ENCODE assay signal across 8 mouse cellular contexts in the genomic region with DNA sequence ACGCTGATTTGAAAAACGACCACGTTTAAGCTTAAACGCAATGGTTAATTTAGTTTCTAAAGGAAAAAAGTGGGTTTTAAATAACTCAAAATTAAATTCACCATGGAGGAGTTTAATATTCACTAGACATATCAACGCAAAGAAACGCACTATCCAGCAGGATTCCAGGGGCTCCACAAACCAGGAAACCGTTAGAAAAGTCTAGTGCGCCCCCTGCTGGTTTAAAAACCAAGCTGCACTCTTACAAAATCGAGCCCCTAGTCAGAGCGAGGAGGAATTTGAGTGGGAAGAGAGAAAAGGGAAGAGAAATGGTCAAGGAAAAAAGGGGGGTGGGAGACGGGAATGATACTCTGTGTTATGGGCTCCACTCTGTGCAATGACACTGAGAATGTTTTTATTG. TPM values are rescaled to one million over a fixed set of nuclear protein-coding genes. Genes with fewer than 3 reads are reported as not detected.
DNase-seq lines count a peak whose midpoint lies in the region; ATAC-seq lines count a peak whose summit lies in the region.

No protein-coding gene starts in this region.

- H3K9ac ChIP-seq in intestine, embryonic 14.5 days (ENCODE audit: low read length), result no peak overlapping the region
- H3K9ac ChIP-seq in intestine, embryonic 15.5 days, result no peak overlapping the region
- no peak overlapping the region for H3K9ac ChIP-seq in midbrain, embryonic 13.5 days (replicated peaks)

- WGBS in intestine, embryonic 14.5 days, result 23% methylated on average over 11 of the region's 11 CpGs
- 21% methylated on average over 11 of the region's 11 CpGs for WGBS in intestine, embryonic 15.5 days
- 25% methylated on average over 11 of the region's 11 CpGs for WGBS in heart, embryonic 10.5 days
- WGBS in limb, embryonic 10.5 days, result 28% methylated on average over 11 of the region's 11 CpGs
- 25% methylated on average over 11 of the region's 11 CpGs for WGBS in midbrain, embryonic 13.5 days

- H3K9me3 ChIP-seq in intestine, embryonic 14.5 days (ENCODE audit: control insufficient read depth, low read length), result no peaks in the 10 kb centered on the region
- H3K9me3 ChIP-seq in intestine, embryonic 15.5 days, result no peaks in the 10 kb centered on the region
- no peaks in the 10 kb centered on the region for H3K9me3 ChIP-seq in heart, embryonic 10.5 days
- no peaks in the 10 kb centered on the region for H3K9me3 ChIP-seq in limb, embryonic 10.5 days (replicated peaks)
- no peaks in the 10 kb centered on the region for H3K9me3 ChIP-seq in midbrain, embryonic 13.5 days

- H3K4me1 ChIP-seq in intestine, embryonic 14.5 days (replicated peaks; ENCODE audit: control insufficient read depth, insufficient read depth, low read length), result no peaks in the 10 kb centered on the region
- H3K4me1 ChIP-seq in intestine, embryonic 15.5 days (replicated peaks), result peaks cover 18% of the 10 kb centered on the region; the same call in 1 of the 2 replicates
- H3K4me1 ChIP-seq in brown adipose tissue, adult 24 weeks (ENCODE audit: control insufficient read depth, insufficient read depth, insufficient read length, low read length), result peaks cover under 1% of the 10 kb centered on the region
- peaks cover 15% of the 10 kb centered on the region for H3K4me1 ChIP-seq in heart, embryonic 10.5 days
- peaks cover 18% of the 10 kb centered on the region for H3K4me1 ChIP-seq in limb, embryonic 10.5 days
- peaks cover 15% of the 10 kb centered on the region for H3K4me1 ChIP-seq in midbrain, embryonic 13.5 days (replicated peaks)

- peaks cover 20% of the 10 kb centered on the region for H3K36me3 ChIP-seq in intestine, embryonic 14.5 days (ENCODE audit: control insufficient read depth, insufficient read depth, low read length)
- H3K36me3 ChIP-seq in intestine, embryonic 15.5 days, result 0 out of 2 replicates have a peak, but pooled peaks cover 1% of the 10 kb centered on the region
- H3K36me3 ChIP-seq in heart, embryonic 10.5 days, result peaks cover 19% of the 10 kb centered on the region; the same call in 1 of the 2 replicates
- H3K36me3 ChIP-seq in limb, embryonic 10.5 days, result peaks cover 14% of the 10 kb centered on the region
- H3K36me3 ChIP-seq in midbrain, embryonic 13.5 days, result peaks cover 14% of the 10 kb centered on the region

- H3K4me3 ChIP-seq in intestine, embryonic 14.5 days (ENCODE audit: low read depth, low read length), result no peak overlapping the region
- H3K4me3 ChIP-seq in intestine, embryonic 15.5 days (replicated peaks), result no peak overlapping the region
- H3K4me3 ChIP-seq in brown adipose tissue, adult 24 weeks (ENCODE audit: insufficient read depth, low read depth, low read length), result no peak overlapping the region
- peak overlapping the region; percentile 27; the same call in 1 of the 2 replicates for H3K4me3 ChIP-seq in heart, embryonic 10.5 days
- H3K4me3 ChIP-seq in limb, embryonic 10.5 days, result no peak overlapping the region
- H3K4me3 ChIP-seq in midbrain, embryonic 13.5 days (replicated peaks), result no peak overlapping the region

- no peak for ATAC-seq in intestine, embryonic 14.5 days (replicated peaks; ENCODE audit: low FRiP score, low TSS enrichment, low read depth)
- no peak for ATAC-seq in intestine, embryonic 15.5 days
- ATAC-seq in CD4-positive, CD25-positive, alpha-beta regulatory T cell, adult 4 months, result peak; percentile 69
- peak; percentile 19; the same call in 1 of the 2 replicates for ATAC-seq in midbrain, embryonic 13.5 days
- no peak for ATAC-seq in monocyte, adult 5-6 weeks (replicated peaks; ENCODE audit: insufficient number of reproducible peaks, low FRiP score, low TSS enrichment, poor library complexity, severe bottlenecking)

- no peaks in the 10 kb centered on the region for H3K27me3 ChIP-seq in intestine, embryonic 14.5 days (replicated peaks; ENCODE audit: control insufficient read depth, insufficient read depth, low read length)
- H3K27me3 ChIP-seq in intestine, embryonic 15.5 days (replicated peaks), result no peaks in the 10 kb centered on the region
- H3K27me3 ChIP-seq in heart, embryonic 10.5 days (ENCODE audit: insufficient read depth, poor library complexity, severe bottlenecking), result 0 out of 2 replicates have a peak, but pooled peaks cover 9% of the 10 kb centered on the region
- H3K27me3 ChIP-seq in limb, embryonic 10.5 days (ENCODE audit: low read depth, poor library complexity, severe bottlenecking), result 0 out of 2 replicates have a peak, but pooled peaks cover 5% of the 10 kb centered on the region
- H3K27me3 ChIP-seq in midbrain, embryonic 13.5 days, result no peaks in the 10 kb centered on the region

- peak overlapping the region; percentile 3; the same call in 1 of the 2 replicates for H3K4me2 ChIP-seq in intestine, embryonic 14.5 days (ENCODE audit: low read length)
- no peak overlapping the region; the same call in 1 of the 2 replicates for H3K4me2 ChIP-seq in intestine, embryonic 15.5 days (replicated peaks)
- 0 out of 2 replicates have a peak overlapping the region, but pooled peaks have one; percentile 7 for H3K4me2 ChIP-seq in midbrain, embryonic 13.5 days (replicated peaks)

- peak; percentile 72 for DNase-seq in intestine, embryonic 14.5 days (ENCODE audit: low spot score)
- no peak for DNase-seq in heart, embryonic 10.5 days (ENCODE audit: low spot score)
- DNase-seq in limb, embryonic 10.5 days (ENCODE audit: low spot score), result peak; percentile 74

- no peak overlapping the region for H3K27ac ChIP-seq in intestine, embryonic 14.5 days (ENCODE audit: low read depth)
- H3K27ac ChIP-seq in intestine, embryonic 15.5 days, result no peak overlapping the region
- H3K27ac ChIP-seq in brown adipose tissue, adult 24 weeks (replicated peaks; ENCODE audit: low read depth, low read length), result peak overlapping the region; percentile 67
- H3K27ac ChIP-seq in heart, embryonic 10.5 days, result no peak overlapping the region
- H3K27ac ChIP-seq in limb, embryonic 10.5 days, result no peak overlapping the region
- no peak overlapping the region for H3K27ac ChIP-seq in midbrain, embryonic 13.5 days

RNA-seq across cellular contexts. Expression of gene Marc1, which starts 14.0 kb away (rescaled TPM):
- polyA plus RNA-seq in intestine, embryonic 14.5 days (2014; fragmentation: Nextera tagmentation; extraction: Ambion mirVana), result 0.19 and 0.22 TPM in 2 replicates
- 0.86 and 0.88 TPM in 2 replicates for polyA plus RNA-seq in intestine, embryonic 15.5 days (2015; fragmentation: Nextera tagmentation; extraction: Ambion mirVana)
- polyA plus RNA-seq in CD4-positive, CD25-positive, alpha-beta regulatory T cell, adult 4 months (2017; shearing (Covaris generic)), result under 1 TPM in 1 of 2 experiments, not detected in 1; 0.44 TPM
- polyA plus RNA-seq in brown adipose tissue, adult 24 weeks (2012; ENCODE audit: insufficient read depth, insufficient read length, missing spikeins), result 13.6 and 14.3 TPM in 2 replicates
- polyA plus RNA-seq in heart, embryonic 10.5 days (2016; fragmentation: Nextera tagmentation; extraction: Ambion mirVana), result 0.21 and 0.70 TPM in 2 replicates
- 0.15 and 0.24 TPM in 2 replicates for polyA plus RNA-seq in limb, embryonic 10.5 days (2016; fragmentation: Nextera tagmentation; extraction: Ambion mirVana)
- not detected in 2 replicates for polyA plus RNA-seq in midbrain, embryonic 13.5 days (2015; fragmentation: Nextera tagmentation; extraction: Ambion mirVana)
- total RNA-seq in monocyte, adult 5-6 weeks (2017), result not detected in 3 replicates

RNA-seq across cellular contexts. Expression of gene Marc2, which starts 21.2 kb away (rescaled TPM):
- 262 and 279 TPM in 2 replicates for polyA plus RNA-seq in intestine, embryonic 14.5 days (2014; fragmentation: Nextera tagmentation; extraction: Ambion mirVana)
- polyA plus RNA-seq in intestine, embryonic 15.5 days (2015; fragmentation: Nextera tagmentation; extraction: Ambion mirVana), result 361 and 402 TPM in 2 replicates
- 10 to 100 TPM; 10.7 to 32.3 TPM for polyA plus RNA-seq in CD4-positive, CD25-positive, alpha-beta regulatory T cell, adult 4 months (2017; shearing (Covaris generic))
- 234 and 326 TPM in 2 replicates for polyA plus RNA-seq in brown adipose tissue, adult 24 weeks (2012; ENCODE audit: insufficient read depth, insufficient read length, missing spikeins)
- polyA plus RNA-seq in heart, embryonic 10.5 days (2016; fragmentation: Nextera tagmentation; extraction: Ambion mirVana), result 72.9 and 98.6 TPM in 2 replicates
- polyA plus RNA-seq in limb, embryonic 10.5 days (2016; fragmentation: Nextera tagmentation; extraction: Ambion mirVana), result 68.9 and 84.4 TPM in 2 replicates
- 93.0 and 95.2 TPM in 2 replicates for polyA plus RNA-seq in midbrain, embryonic 13.5 days (2015; fragmentation: Nextera tagmentation; extraction: Ambion mirVana)
- 44.9 to 78.1 TPM (median 60.4 TPM) in 3 replicates for total RNA-seq in monocyte, adult 5-6 weeks (2017)

RNA-seq across cellular contexts. Expression of gene C130074G19Rik, which starts 57.9 kb away (rescaled TPM):
- 2.1 and 2.4 TPM in 2 replicates for polyA plus RNA-seq in intestine, embryonic 14.5 days (2014; fragmentation: Nextera tagmentation; extraction: Ambion mirVana)
- polyA plus RNA-seq in intestine, embryonic 15.5 days (2015; fragmentation: Nextera tagmentation; extraction: Ambion mirVana), result 2.3 and 2.7 TPM in 2 replicates
- polyA plus RNA-seq in CD4-positive, CD25-positive, alpha-beta regulatory T cell, adult 4 months (2017; shearing (Covaris generic)), result not detected
- 86.6 and 95.5 TPM in 2 replicates for polyA plus RNA-seq in brown adipose tissue, adult 24 weeks (2012; ENCODE audit: insufficient read depth, insufficient read length, missing spikeins)
- 0.22 and 0.82 TPM in 2 replicates for polyA plus RNA-seq in heart, embryonic 10.5 days (2016; fragmentation: Nextera tagmentation; extraction: Ambion mirVana)
- 0.48 and 0.64 TPM in 2 replicates for polyA plus RNA-seq in limb, embryonic 10.5 days (2016; fragmentation: Nextera tagmentation; extraction: Ambion mirVana)
- 0.85 and 1.2 TPM in 2 replicates for polyA plus RNA-seq in midbrain, embryonic 13.5 days (2015; fragmentation: Nextera tagmentation; extraction: Ambion mirVana)
- total RNA-seq in monocyte, adult 5-6 weeks (2017), result not detected in 3 replicates

Comparison
In these comparisons a context has a peak if more than half of its experiments do, and no peak if none do; other contexts are left out.
1. ATAC-seq: peak in CD4-positive, CD25-positive, alpha-beta regulatory T cell, adult 4 months (single experiment) and midbrain, embryonic 13.5 days (single experiment); none in intestine, embryonic 14.5 days (single experiment), intestine, embryonic 15.5 days (single experiment) and monocyte, adult 5-6 weeks (single experiment).
2. RNA of gene C130074G19Rik, which starts 57.9 kb away (polyA plus RNA-seq): 86.6 to 95.5 TPM in brown adipose tissue, adult 24 weeks; 2.1 to 2.4 TPM in intestine, embryonic 14.5 days, 2.3 to 2.7 TPM in intestine, embryonic 15.5 days, 0.85 to 1.2 TPM in midbrain, embryonic 13.5 days, 0.22 to 0.82 TPM in heart, embryonic 10.5 days, 0.48 to 0.64 TPM in limb, embryonic 10.5 days and not detected in CD4-positive, CD25-positive, alpha-beta regulatory T cell, adult 4 months; every median in the first group is over 10 times any median in the second.